Mouse (Mus musculus): ENCODE measurements around the gene Rsc1a1.

The Rsc1a1 gene

GRCm38 (mm10) chr4:141685499-141685898 is at the start of gene Rsc1a1:
TSS of gene Rsc1a1 (minus strand) at chr4:141685599.
- DNase-seq (ENCODE audit: inconsistent age in 2 of 2, low spot score in 1 of 2), result no peak

GRCm38 (mm10) chr4:141735206-141735560 is 49.8 kb upstream of the Rsc1a1 start:
- DNase-seq (ENCODE audit: inconsistent age in 2 of 2, low spot score in 1 of 2), result no peak

GRCm38 (mm10) chr4:141734446-141735205 is 49.2 kb upstream of the Rsc1a1 start:
- peak; percentile 93 to 96 for DNase-seq (ENCODE audit: inconsistent age in 2 of 2, low spot score in 1 of 2)

- no peak for DNase-seq (ENCODE audit: inconsistent age in 2 of 2, low spot score in 1 of 2)
Observed at GRCm38 (mm10) chr4:141731766-141732165, 46.4 kb upstream of the Rsc1a1 start.

- DNase-seq (ENCODE audit: inconsistent age in 2 of 2, low spot score in 1 of 2), result no peak
Observed at GRCm38 (mm10) chr4:141730401-141730800, 45.0 kb upstream of the Rsc1a1 start.

DNA sequence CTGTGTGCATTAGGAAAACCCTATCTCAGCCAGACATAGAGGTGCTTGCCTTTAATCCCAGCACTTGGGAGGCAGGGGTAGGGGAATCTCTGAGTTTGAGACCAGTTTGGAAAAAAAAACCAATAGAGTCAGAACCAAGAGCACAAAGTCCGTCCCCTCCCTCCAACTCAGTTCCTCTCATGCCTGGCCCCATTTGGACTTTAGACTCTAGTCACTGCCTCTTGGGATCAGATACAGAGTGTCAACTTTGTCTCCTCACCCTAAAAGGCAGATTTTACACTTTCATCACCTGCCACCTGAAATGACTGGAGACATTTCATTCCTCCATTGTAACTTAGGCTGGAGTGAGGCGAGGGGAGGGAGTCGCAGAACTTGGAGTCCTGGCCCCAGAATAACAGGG is 43.9 kb upstream of the Rsc1a1 start:
- DNase-seq (ENCODE audit: inconsistent age in 2 of 2, low spot score in 1 of 2), result no peak

DNA sequence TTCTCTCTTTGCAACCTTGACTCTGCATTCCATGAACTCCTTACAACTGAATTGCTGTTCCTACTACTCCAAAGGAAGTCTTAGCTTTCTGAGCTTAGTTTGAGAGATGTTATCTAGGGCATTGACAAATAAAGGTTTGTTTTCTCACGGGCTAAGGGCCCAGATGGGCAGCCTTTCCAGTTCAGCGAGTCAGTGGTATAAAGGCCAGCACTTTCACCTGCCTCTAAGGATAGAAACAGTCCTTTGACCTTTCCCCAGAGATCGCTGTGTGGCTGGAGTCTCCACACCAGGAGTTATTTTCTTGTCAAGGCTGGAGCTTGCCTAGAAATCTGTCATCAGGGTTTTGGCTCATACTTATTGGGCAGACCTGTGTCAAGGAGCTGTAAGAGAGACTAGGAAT is 40.3 kb upstream of the Rsc1a1 start:
- no peak for DNase-seq (ENCODE audit: inconsistent age in 2 of 2, low spot score in 1 of 2)

DNA sequence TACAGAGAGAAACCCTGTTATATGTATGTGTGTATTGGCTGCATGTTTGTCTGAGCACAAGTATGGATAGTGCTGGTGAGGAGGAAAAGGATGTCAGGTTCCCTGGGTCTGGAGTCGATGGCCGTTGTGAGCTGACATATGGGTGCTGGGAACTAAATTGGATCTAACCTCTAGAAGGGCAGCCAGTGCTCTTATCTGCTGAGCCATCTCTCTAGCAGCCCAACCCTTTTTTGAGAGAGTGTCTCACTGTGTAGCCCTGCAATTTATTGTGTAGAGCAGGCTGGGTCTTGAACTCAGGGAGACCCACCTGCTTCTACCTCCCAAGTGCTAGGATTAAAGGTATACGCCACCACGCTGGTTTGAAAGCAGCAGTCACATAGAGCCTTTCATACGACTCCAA is 39.9 kb upstream of the Rsc1a1 start:
- DNase-seq (ENCODE audit: inconsistent age in 2 of 2, low spot score in 1 of 2), result no peak

DNA sequence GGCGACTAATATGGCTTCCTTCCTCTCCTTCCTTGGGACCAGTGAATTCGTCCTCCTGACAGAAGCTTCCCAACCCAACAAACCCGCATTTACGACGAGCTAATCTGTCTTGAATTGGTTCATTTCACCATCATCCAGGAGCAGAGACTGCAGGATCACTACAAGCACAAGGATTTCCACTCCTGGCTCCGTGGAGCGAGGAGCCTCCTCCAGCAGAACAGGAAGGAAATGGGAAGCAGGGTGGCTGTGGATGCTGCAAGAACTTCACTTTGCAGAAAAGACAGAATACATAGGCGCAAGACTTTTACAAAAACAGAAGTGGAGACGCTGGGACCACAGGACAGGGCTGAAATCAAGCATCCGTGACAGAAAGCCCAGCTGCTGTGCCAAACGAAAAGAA is 39.2 kb upstream of the Rsc1a1 start:
- DNase-seq (ENCODE audit: inconsistent age in 2 of 2, low spot score in 1 of 2), result peak in 1 of 2 experiments; percentile 45

- peak in 1 of 2 experiments; percentile 37 for DNase-seq (ENCODE audit: inconsistent age in 2 of 2, low spot score in 1 of 2)
Observed at GRCm38 (mm10) chr4:141723673-141724068, 38.3 kb upstream of the Rsc1a1 start.

- DNase-seq (ENCODE audit: inconsistent age in 2 of 2, low spot score in 1 of 2), result peak; percentile 94 to 96
Observed at GRCm38 (mm10) chr4:141722731-141723672, 37.6 kb upstream of the Rsc1a1 start, which contains the start of gene Ddi2. TSS of gene Ddi2 (minus strand) at chr4:141723419.

DNA sequence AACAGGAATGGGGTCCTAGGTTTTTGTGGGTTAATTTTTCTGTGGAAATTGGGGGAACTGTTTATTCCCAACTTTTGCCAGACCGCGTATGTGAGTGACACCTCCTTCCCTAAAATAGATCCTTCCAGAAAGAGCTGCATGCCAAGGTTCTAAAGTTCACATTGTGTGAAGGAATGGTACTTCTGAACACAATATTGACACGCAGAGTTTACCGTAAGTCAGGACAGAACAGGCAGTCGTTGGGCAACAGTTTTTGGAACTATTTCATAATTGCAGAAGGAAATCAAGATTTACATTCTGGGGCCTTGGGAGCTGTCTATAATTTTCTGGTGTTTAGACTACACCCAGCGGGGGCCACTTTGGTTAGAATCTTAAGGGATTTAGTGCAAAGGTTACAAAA is 36.6 kb upstream of the Rsc1a1 start:
- peak in 1 of 2 experiments; percentile 64 for DNase-seq (ENCODE audit: inconsistent age in 2 of 2, low spot score in 1 of 2)

DNA sequence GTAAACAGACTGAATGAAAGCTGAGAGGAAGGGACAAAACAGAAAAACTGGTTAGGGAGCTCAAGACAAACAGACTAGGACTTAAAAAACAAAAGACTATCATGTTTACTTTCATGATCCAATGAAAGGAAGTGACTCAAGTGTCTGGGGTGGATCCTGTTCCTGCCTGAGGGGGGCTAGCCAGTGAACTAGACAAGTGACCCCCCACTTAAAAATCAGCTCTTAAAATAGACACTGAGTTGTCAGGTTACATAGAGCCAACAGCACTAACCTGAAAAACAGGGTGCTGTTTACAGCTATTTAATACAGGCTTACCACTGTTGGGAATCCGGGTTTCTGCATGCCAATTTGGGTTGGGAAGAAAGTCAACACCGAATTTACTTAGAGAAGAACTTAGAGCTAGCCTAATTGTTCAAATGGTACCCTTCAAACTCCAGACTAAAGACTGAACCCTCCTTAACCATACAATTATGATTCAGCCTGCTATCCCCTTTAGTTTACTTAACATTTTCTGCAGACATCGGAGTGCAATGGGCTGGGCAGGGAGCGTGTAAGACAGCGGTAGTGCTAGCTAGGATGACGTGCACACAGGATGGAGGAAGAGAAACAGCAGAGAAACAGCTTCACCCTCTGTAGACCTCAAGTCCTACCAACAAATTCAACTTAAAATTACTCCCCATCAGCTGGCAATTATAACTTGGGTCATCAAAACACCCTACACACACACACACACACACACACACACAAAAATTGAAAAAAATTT is 35.5 kb upstream of the Rsc1a1 start:
- no peak for DNase-seq (ENCODE audit: inconsistent age in 2 of 2, low spot score in 1 of 2)

DNA sequence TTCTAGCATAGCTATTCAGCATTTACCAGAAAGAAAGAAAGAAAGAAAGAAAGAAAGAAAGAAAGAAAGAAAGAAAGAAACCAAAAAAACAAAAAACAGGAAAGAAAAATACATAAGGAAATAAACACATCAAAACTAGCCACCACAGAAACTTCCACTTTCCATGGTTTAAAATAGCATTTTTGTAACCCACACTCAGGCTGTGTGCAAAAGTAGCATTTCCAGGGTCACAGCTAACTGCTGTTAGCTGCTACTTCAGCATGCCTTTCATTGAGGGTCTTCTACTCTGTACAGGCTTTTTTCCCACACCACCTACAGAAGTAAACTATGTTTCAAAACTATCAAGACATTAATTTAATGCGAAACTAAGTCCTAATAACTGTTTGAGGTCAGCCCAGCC is 33.9 kb upstream of the Rsc1a1 start:
- no peak for DNase-seq (ENCODE audit: inconsistent age in 2 of 2, low spot score in 1 of 2)

- peak in 1 of 2 experiments; percentile 67 for DNase-seq (ENCODE audit: inconsistent age in 2 of 2, low spot score in 1 of 2)
Observed at GRCm38 (mm10) chr4:141717633-141718032, 32.2 kb upstream of the Rsc1a1 start.

GRCm38 (mm10) chr4:141715027-141715426 is 29.6 kb upstream of the Rsc1a1 start:
- no peak for DNase-seq (ENCODE audit: inconsistent age in 2 of 2, low spot score in 1 of 2)

DNA sequence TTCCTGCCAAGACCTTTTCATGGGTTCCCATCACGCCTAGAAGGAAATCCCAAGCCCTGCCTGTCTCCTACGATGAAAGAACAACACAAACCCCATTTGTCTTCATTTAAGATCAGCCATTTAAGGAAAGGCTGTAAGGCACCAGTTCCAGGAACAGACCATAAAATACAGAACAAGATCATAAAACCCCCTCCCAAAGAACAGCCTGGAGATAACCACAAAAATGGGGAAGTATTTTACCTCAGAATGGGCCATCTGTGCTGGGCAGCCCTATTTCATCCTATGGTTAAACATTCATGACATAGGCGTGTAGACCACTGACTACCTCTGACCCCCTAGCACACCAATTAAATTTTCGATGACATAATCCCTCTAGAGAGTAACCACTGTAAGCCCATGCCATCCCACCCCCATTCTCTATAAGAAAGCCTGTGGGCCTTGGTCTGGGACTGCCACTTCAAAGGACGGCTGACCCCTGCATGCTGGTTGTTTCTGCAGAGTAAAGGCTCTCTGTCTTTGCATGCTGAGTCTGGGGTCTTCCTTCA is 28.3 kb upstream of the Rsc1a1 start:
- no peak for DNase-seq (ENCODE audit: inconsistent age in 2 of 2, low spot score in 1 of 2)

DNA sequence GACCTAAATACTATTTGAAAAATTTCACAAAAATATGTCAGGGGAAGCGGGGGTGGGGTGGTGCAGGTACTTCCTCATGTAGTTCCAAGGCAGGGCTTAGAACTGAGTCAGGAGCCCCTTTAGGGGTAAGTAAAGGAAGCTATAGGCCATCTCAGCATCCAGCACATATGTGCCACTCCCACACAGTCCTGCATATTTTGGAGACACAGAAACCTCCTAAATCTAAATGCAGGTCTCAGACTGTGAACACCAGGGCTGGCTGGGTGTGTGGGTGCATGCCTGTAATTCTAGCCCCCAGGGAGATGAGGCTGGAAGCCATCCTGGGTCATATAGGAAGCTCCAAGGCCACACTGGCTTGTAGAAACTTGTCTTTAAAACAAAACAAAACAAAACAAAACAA is 25.9 kb upstream of the Rsc1a1 start:
- DNase-seq (ENCODE audit: inconsistent age in 2 of 2, low spot score in 1 of 2), result no peak

- peak in 1 of 2 experiments; percentile 43 for DNase-seq (ENCODE audit: inconsistent age in 2 of 2, low spot score in 1 of 2)
Observed at GRCm38 (mm10) chr4:141708971-141709370, 23.6 kb upstream of the Rsc1a1 start.

- no peak for DNase-seq (ENCODE audit: inconsistent age in 2 of 2, low spot score in 1 of 2)
Observed at GRCm38 (mm10) chr4:141708005-141708404, 22.6 kb upstream of the Rsc1a1 start.

DNA sequence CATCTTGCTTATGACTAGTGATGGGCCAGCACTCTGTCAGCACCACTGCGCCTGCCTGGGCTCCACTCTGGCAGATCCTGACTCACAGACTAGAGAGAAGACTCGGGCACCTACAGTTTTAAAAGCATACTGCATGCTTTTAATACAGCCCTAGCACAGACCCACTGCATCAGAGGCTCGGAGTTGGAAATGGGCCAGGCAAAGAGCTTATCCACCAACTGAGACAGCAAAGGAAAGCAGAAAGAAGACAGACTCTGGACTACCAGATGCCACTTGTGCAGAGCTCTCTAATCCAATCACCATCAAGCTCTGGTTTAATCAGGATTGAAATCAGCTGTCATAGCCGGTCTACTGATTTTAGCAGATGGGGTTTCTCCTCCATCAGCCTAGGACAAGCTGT is 19.9 kb upstream of the Rsc1a1 start:
- DNase-seq (ENCODE audit: inconsistent age in 2 of 2, low spot score in 1 of 2), result peak in 1 of 2 experiments; percentile 68
